Mouse (Mus musculus) left cerebral cortex, postnatal 14 days (tissue): ENCODE data around the gene Rnpep. TPM values are rescaled to one million over a fixed set of nuclear protein-coding genes. Genes with fewer than 3 reads are reported as not detected.

Experiments used
- DNase-seq, 2 experiments: peaks; one replicate each; pipeline ENCODE4 v3.0.0; 2021 to 2022; ENCODE audit warnings: low spot score in 2 of 2, mixed read lengths in 1 of 2
- intact Hi-C: fragments of 180-260 bp; cut with DNase I; formaldehyde crosslinking; loops from one replicate; pipeline ENCODE4 v1.15.1; 2025
- total RNA-seq, 2 experiments: library from RNA; stranded (reverse); gene quantifications; 2 replicates each; pipeline ENCODE4 v1.2.3; 2021

Rnpep gene
- total RNA-seq, 2 experiments from 2014 or later, result 53.2 to 54.1 TPM

- DNase-seq, result no peak
- intact Hi-C loops, result no loop called here
Measured at GRCm38 (mm10) chr1:135217607-135218233, 66.2 kb downstream of the Rnpep start.

GRCm38 (mm10) chr1:135213772-135214640 is 69.9 kb downstream of the Rnpep start:
- intact Hi-C loops, result no loop called here
- no peak for DNase-seq

Other genes starting within 250 kb of the Rnpep start
- 1 to 10 TPM; 2.7 TPM for gene Lgr6, start 178.8 kb downstream of the Rnpep start, total RNA-seq
- gene Ptpn7, start 151.4 kb downstream of the Rnpep start, total RNA-seq, result under 1 TPM in 1 of 2 experiments, not detected in 1; 0.19 TPM
- 100 to 1,000 TPM; 329 to 359 TPM for gene Arl8a, start 137.3 kb downstream of the Rnpep start, total RNA-seq
- gene Gpr37l1, start 116.4 kb downstream of the Rnpep start, total RNA-seq, result 100 to 1,000 TPM; 148 to 163 TPM
- gene Elf3, start 25.5 kb downstream of the Rnpep start, total RNA-seq, result not detected
- gene Timm17a, start 29.7 kb upstream of the Rnpep start, total RNA-seq, result 100 to 1,000 TPM; 187 to 189 TPM
- gene Lmod1, start 40.7 kb upstream of the Rnpep start, total RNA-seq, result under 1 TPM; 0.34 to 0.72 TPM
- gene Shisa4, start 91.2 kb upstream of the Rnpep start, total RNA-seq, result 100 to 1,000 TPM; 159 to 165 TPM
- 100 to 1,000 TPM; 157 to 162 TPM for gene Ipo9, start 146.4 kb upstream of the Rnpep start, total RNA-seq